Comparison of ENCODE assay signal across 17 mouse cellular contexts in the genomic region with DNA sequence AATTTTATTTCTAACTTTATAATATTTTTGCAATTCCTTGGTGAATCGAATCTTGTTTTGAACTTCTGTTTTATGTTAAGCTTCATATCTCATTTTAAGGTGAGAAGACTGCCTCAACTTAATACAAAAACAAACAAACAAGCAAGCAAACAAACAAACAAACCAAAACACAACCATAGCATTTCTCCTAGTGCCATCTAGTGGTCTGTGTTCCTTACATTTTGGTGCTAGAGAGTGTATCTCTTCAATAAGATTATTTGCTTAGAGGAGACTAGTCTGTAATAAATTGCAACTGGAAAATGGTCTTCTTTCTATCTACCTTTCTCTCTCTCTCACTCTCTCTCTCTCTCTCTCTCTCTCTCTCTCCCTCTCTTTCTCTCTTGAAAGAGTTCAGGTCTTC. TPM values are rescaled to one million over a fixed set of nuclear protein-coding genes. Genes with fewer than 3 reads are reported as not detected.
A peak's percentile ranks its signal among the peaks of the same experiment; 100 is the strongest.
DNase-seq lines count a peak whose midpoint lies in the region; TF ChIP-seq lines count a peak whose summit lies in the region.
"Had no signal": no experiment of that assay in that cellular context is flagged by ENCODE, and none has a peak within 500 bp of the region (broad histone marks: within the 10 kb centered on the region; RNA-seq: fewer than 3 reads in every experiment).

No protein-coding gene starts in this region.

- TF ChIP-seq POLR2A in heart, adult 2 months (IDR thresholded peaks at IDR 0.05; ENCODE audit: insufficient read depth, low read depth, low read length): no peak
- no peak for TF ChIP-seq POLR2A in brain, embryonic 14.5 days (IDR thresholded peaks at IDR 0.05; ENCODE audit: borderline replicate concordance, extremely low read depth, insufficient read depth, insufficient read length, poor library complexity, severe bottlenecking)

- no peaks in the 10 kb centered on the region for H3K27me3 ChIP-seq in heart, adult 2 months (ENCODE audit: control insufficient read depth, insufficient read depth, low read length)
- H3K27me3 ChIP-seq: midbrain, embryonic 13.5 days; neural tube, embryonic 15.5 days had no signal

- in situ Hi-C loops in ES-E14 (cut with MboI; ENCODE audit: low sequenced_read_pairs in 2 of 2, unreplicated experiment in 2 of 2): no loop called here

- H3K79me2 ChIP-seq in heart, adult 2 months (replicated peaks; ENCODE audit: control insufficient read depth, insufficient read depth, low read length): no peaks in the 10 kb centered on the region

- no peak overlapping the region for H3K27ac ChIP-seq in heart, adult 2 months
- no peak overlapping the region for H3K27ac ChIP-seq in left cerebral cortex, adult 2 months
- H3K27ac ChIP-seq in ES-E14 (ENCODE audit: insufficient read depth, low read depth, low read length, poor library complexity, severe bottlenecking): peak overlapping the region; percentile 91; the same call in 1 of the 2 replicates
- H3K27ac ChIP-seq: hindbrain, embryonic 10.5 days; liver, embryonic 14.5 days; midbrain, embryonic 13.5 days; neural tube, embryonic 15.5 days had no signal

- H3K36me3 ChIP-seq in heart, adult 2 months (ENCODE audit: control insufficient read depth, insufficient read depth, low read length): no peaks in the 10 kb centered on the region
- H3K36me3 ChIP-seq in ES-E14 (ENCODE audit: control insufficient read depth, insufficient read depth, low read length, poor library complexity, severe bottlenecking): no peaks in the 10 kb centered on the region
- H3K36me3 ChIP-seq: hindbrain, embryonic 10.5 days; midbrain, embryonic 13.5 days; neural tube, embryonic 15.5 days had no signal

- 39% methylated on average over 1 of the region's 1 CpGs for WGBS in heart, adult 2 months

- no peaks in the 10 kb centered on the region for H3K4me1 ChIP-seq in heart, adult 2 months (ENCODE audit: control insufficient read depth, insufficient read depth, low read length)
- peaks cover 4 to 8% of the 10 kb centered on the region in 2 experiments; a peak in 3 of 4 replicates for H3K4me1 ChIP-seq in ES-E14 (ENCODE audit: control insufficient read depth in 2 of 2, insufficient read depth in 2 of 2, low read length in 2 of 2, poor library complexity in 1 of 2)
- H3K4me1 ChIP-seq: hindbrain, embryonic 10.5 days; midbrain, embryonic 13.5 days; neural tube, embryonic 15.5 days had no signal

- no peaks in the 10 kb centered on the region for H3K9me3 ChIP-seq in ES-E14 (ENCODE audit: control insufficient read depth, insufficient read depth, low read depth, low read length)
- H3K9me3 ChIP-seq: hindbrain, embryonic 10.5 days; midbrain, embryonic 13.5 days; neural tube, embryonic 15.5 days had no signal

- intact Hi-C loops in heart, adult 2 months (cut with DNase I): loop anchor here (5.0 kb wide), 2 partner anchors 234 to 314 kb away; no protein-coding TSS in a partner anchor
- intact Hi-C loops in left cerebral cortex, adult 2 months (cut with DNase I): no loop called here

- TF ChIP-seq EP300 in heart, adult 2 months (IDR thresholded peaks at IDR 0.05; ENCODE audit: insufficient read depth, low read depth, low read length): no peak

- H3K4me3 ChIP-seq in heart, adult 2 months: no peak overlapping the region
- H3K4me3 ChIP-seq in left cerebral cortex, adult 2 months: no peak overlapping the region
- no peak overlapping the region for H3K4me3 ChIP-seq in ES-E14 (ENCODE audit: insufficient read depth in 1 of 2, low read depth in 1 of 2, low read length in 2 of 2, poor library complexity in 1 of 2, severe bottlenecking in 1 of 2)
- H3K4me3 ChIP-seq: hindbrain, embryonic 10.5 days; midbrain, embryonic 13.5 days; neural tube, embryonic 15.5 days had no signal

- H3K9ac ChIP-seq in heart, adult 2 months (ENCODE audit: low read depth, low read length): no peak overlapping the region
- no peak overlapping the region for H3K9ac ChIP-seq in ES-E14 (ENCODE audit: insufficient read depth, low read depth, low read length, poor library complexity, severe bottlenecking)
- H3K9ac ChIP-seq: liver, embryonic 14.5 days; midbrain, embryonic 13.5 days; neural tube, embryonic 15.5 days had no signal

- DNase-seq in heart, adult 2 months: no peak
- DNase-seq in heart, adult 9 months (ENCODE audit: low spot score in 2 of 2): no peak
- DNase-seq in left cerebral cortex, adult 2 months (ENCODE audit: extremely low spot score in 1 of 2, low spot score in 2 of 2): no peak
- DNase-seq in left cerebral cortex, adult 9 months (ENCODE audit: low spot score in 2 of 2): no peak
- DNase-seq in ES-E14 (ENCODE audit: low read depth, low spot score): peak; percentile 16
- peak; percentile 24 for DNase-seq in brain, embryonic 14.5 days (ENCODE audit: low read depth)
- DNase-seq in thymus, postnatal 36 days: no peak
- DNase-seq: adrenal gland, adult 2 months; B cell, adult 2 months; embryo, embryonic 11 days; gastrocnemius, postnatal 14 days; heart, adult 18-20 months had no signal

- peak; percentile 52 for TF ChIP-seq CTCF in heart, adult 2 months (IDR thresholded peaks at IDR 0.05)
- TF ChIP-seq CTCF in left cerebral cortex, adult 2 months (IDR thresholded peaks at IDR 0.05): peak; percentile 41
- no peak for TF ChIP-seq CTCF in brain, embryonic 14.5 days (IDR thresholded peaks at IDR 0.05; ENCODE audit: borderline replicate concordance, extremely low read depth, insufficient read depth, insufficient read length)

TF ChIP-seq in ES-E14, 5 proteins besides CTCF, POLR2A, EP300 and RAD21:
- no peak for TF ChIP-seq ZNF384 (IDR thresholded peaks at IDR 0.05; ENCODE audit: low read depth, low read length)
- no peak for TF ChIP-seq HCFC1 (IDR thresholded peaks at IDR 0.05; ENCODE audit: borderline replicate concordance, insufficient read depth, low read length)
- TF ChIP-seq CHD2 (IDR thresholded peaks at IDR 0.05; ENCODE audit: low read depth, low read length): no peak
- no peak for TF ChIP-seq ZC3H11A (IDR thresholded peaks at IDR 0.05; ENCODE audit: borderline replicate concordance, low read depth, low read length)
- no peak for TF ChIP-seq MAFK (IDR thresholded peaks at IDR 0.05; ENCODE audit: insufficient read depth, low read depth, low read length)

RNA-seq across cellular contexts. Expression of gene A830018L16Rik, which starts 52.4 kb away (rescaled TPM):
- total RNA-seq in heart, adult 2 months (2021): under 1 TPM; 0.18 to 0.34 TPM
- polyA plus RNA-seq in heart, adult 2 months (2012; rRNA removed): 0.32 and 0.61 TPM in 2 replicates
- total RNA-seq in left cerebral cortex, adult 2 months (2021): 100 to 1,000 TPM; 100 to 110 TPM
- 2.1 and 4.6 TPM in 2 replicates for total RNA-seq in ES-E14 (2012; rRNA removed)
- polyA plus RNA-seq in brain, embryonic 14.5 days (2012; rRNA removed): 3.0 and 5.5 TPM in 2 replicates
- total RNA-seq: gastrocnemius, postnatal 14 days; megakaryocyte progenitor cell, adult 5-6 weeks had no signal
- polyA plus RNA-seq: liver, embryonic 14.5 days had no signal

Comparison
In these comparisons a context has a peak if more than half of its experiments do, and no peak if none do; other contexts are left out.
1. DNase-seq: peak in ES-E14 (single experiment) and brain, embryonic 14.5 days (single experiment); none in heart, adult 2 months (0 of 2), heart, adult 9 months (0 of 2), left cerebral cortex, adult 2 months (0 of 2), left cerebral cortex, adult 9 months (0 of 2) and thymus, postnatal 36 days (0 of 2).
2. RNA of gene A830018L16Rik, which starts 52.4 kb away (total RNA-seq): 100 to 110 TPM in left cerebral cortex, adult 2 months; 2.1 to 4.6 TPM in ES-E14 and 0.18 to 0.34 TPM in heart, adult 2 months; every median in the first group is over 10 times any median in the second.